Comparison of ENCODE assay signal across 8 mouse cellular contexts in genomic region chr8:34689825-34690493, GRCm38 (mm10).
DNase-seq lines count a peak whose midpoint lies in the region; ATAC-seq and TF ChIP-seq lines count a peak whose summit lies in the region.

No protein-coding gene starts in this region.

- H3K4me1 ChIP-seq in kidney, postnatal 0 days (replicated peaks; ENCODE audit: insufficient read depth, low read length): 0 out of 2 replicates have a peak, but pooled peaks cover 6% of the 10 kb centered on the region
- peaks cover 10% of the 10 kb centered on the region; the same call in 1 of the 2 replicates for H3K4me1 ChIP-seq in lung, embryonic 15.5 days
- no peaks in the 10 kb centered on the region for H3K4me1 ChIP-seq in stomach, embryonic 14.5 days (ENCODE audit: control insufficient read depth, insufficient read depth, low read length)

- H3K4me3 ChIP-seq in kidney, postnatal 0 days (replicated peaks; ENCODE audit: low read depth, low read length): peak overlapping the region; percentile 12; the same call in 1 of the 2 replicates
- H3K4me3 ChIP-seq in lung, embryonic 15.5 days: peak overlapping the region; percentile 21
- peak overlapping the region; percentile 13 for H3K4me3 ChIP-seq in stomach, embryonic 14.5 days (ENCODE audit: low read depth, low read length)

- no peak for DNase-seq in kidney, postnatal 0 days (ENCODE audit: low spot score)
- no peak for DNase-seq in kidney, adult 18-20 months
- DNase-seq in thymus, postnatal 10 days (ENCODE audit: low spot score in 2 of 2): no peak
- no peak for DNase-seq in urinary bladder, postnatal 36 days (ENCODE audit: low spot score in 2 of 2)

- 0 out of 2 replicates have a peak, but pooled peaks have one; percentile 11 for TF ChIP-seq CTCF in kidney, postnatal 0 days (IDR thresholded peaks at IDR 0.05; ENCODE audit: low read depth)

- no peaks in the 10 kb centered on the region for H3K27me3 ChIP-seq in kidney, postnatal 0 days (ENCODE audit: insufficient read depth, low read length)
- H3K27me3 ChIP-seq in lung, embryonic 15.5 days: no peaks in the 10 kb centered on the region
- H3K27me3 ChIP-seq in stomach, embryonic 14.5 days (ENCODE audit: control insufficient read depth, insufficient read depth, low read length): no peaks in the 10 kb centered on the region

- H3K4me2 ChIP-seq in kidney, postnatal 0 days (ENCODE audit: low read length): peak overlapping the region; percentile 45
- H3K4me2 ChIP-seq in lung, embryonic 15.5 days: peak overlapping the region; percentile 52
- H3K4me2 ChIP-seq in stomach, embryonic 14.5 days (replicated peaks; ENCODE audit: low read depth, low read length): peak overlapping the region; percentile 37

- no peaks in the 10 kb centered on the region for H3K9me3 ChIP-seq in kidney, postnatal 0 days (replicated peaks; ENCODE audit: low read length)
- no peaks in the 10 kb centered on the region for H3K9me3 ChIP-seq in lung, embryonic 15.5 days
- H3K9me3 ChIP-seq in stomach, embryonic 14.5 days (ENCODE audit: control insufficient read depth, low read depth, low read length): no peaks in the 10 kb centered on the region

- no peak overlapping the region for H3K27ac ChIP-seq in kidney, postnatal 0 days
- no peak overlapping the region for H3K27ac ChIP-seq in lung, embryonic 15.5 days
- no peak overlapping the region for H3K27ac ChIP-seq in stomach, embryonic 14.5 days (ENCODE audit: low read length)

- ATAC-seq in kidney, postnatal 0 days (replicated peaks; ENCODE audit: low FRiP score, low read depth): no peak
- peak; percentile 52 to 64 for ATAC-seq in hematopoietic stem cell, adult 5-6 weeks (replicated peaks in 1 of 2; ENCODE audit: insufficient read depth in 1 of 2, low FRiP score in 2 of 2, low TSS enrichment in 1 of 2, low read depth in 1 of 2, poor library complexity in 2 of 2, severe bottlenecking in 2 of 2)
- no peak for ATAC-seq in lung, embryonic 15.5 days (ENCODE audit: borderline replicate concordance, extremely low read depth, low FRiP score, low TSS enrichment)
- ATAC-seq in stomach, embryonic 14.5 days (ENCODE audit: insufficient number of reproducible peaks, insufficient read depth, low FRiP score, low read depth): no peak
- ATAC-seq in erythroid progenitor cell, adult 5-6 weeks (replicated peaks; ENCODE audit: low FRiP score, poor library complexity, severe bottlenecking): no peak

- WGBS in kidney, postnatal 0 days: 23% methylated on average over 9 of the region's 9 CpGs
- 18% methylated on average over 9 of the region's 9 CpGs for WGBS in lung, embryonic 15.5 days
- 24% methylated on average over 9 of the region's 9 CpGs for WGBS in stomach, embryonic 14.5 days

- H3K36me3 ChIP-seq in kidney, postnatal 0 days (ENCODE audit: insufficient read depth, low read length): no peaks in the 10 kb centered on the region
- no peaks in the 10 kb centered on the region for H3K36me3 ChIP-seq in lung, embryonic 15.5 days
- H3K36me3 ChIP-seq in stomach, embryonic 14.5 days (ENCODE audit: control insufficient read depth, insufficient read depth, low read length): no peaks in the 10 kb centered on the region

- H3K9ac ChIP-seq in kidney, postnatal 0 days (ENCODE audit: low read depth, low read length): no peak overlapping the region
- no peak overlapping the region for H3K9ac ChIP-seq in lung, embryonic 15.5 days
- H3K9ac ChIP-seq in stomach, embryonic 14.5 days (replicated peaks; ENCODE audit: low read depth, low read length): no peak overlapping the region

Comparison
In these comparisons a context has a peak if more than half of its experiments do, and no peak if none do; other contexts are left out.
1. ATAC-seq: peak in hematopoietic stem cell, adult 5-6 weeks (2 of 2); none in kidney, postnatal 0 days (single experiment), lung, embryonic 15.5 days (single experiment), stomach, embryonic 14.5 days (single experiment) and erythroid progenitor cell, adult 5-6 weeks (single experiment).
2. Peak in every context shown above with its lines, with median percentiles within 50 percentile points of each other: H3K4me2 ChIP-seq and H3K4me3 ChIP-seq.